Mouse (Mus musculus) adrenal gland (tissue): ENCODE data around the gene H60b.
"Not testable (repeated sequence)": the region's sequence is repeated elsewhere in the genome, so short reads cannot be mapped to it uniquely, and the experiment has no call there.

Source experiments
- intact Hi-C: fragments of 180-260 bp; cut with DNase I; formaldehyde crosslinking; loops from one replicate; pipeline ENCODE4 v1.15.1; 2025

H60b gene

GRCm38 (mm10) chr10:22163705-22164583, 5.6 kb downstream of the H60b start:
- intact Hi-C loops, result loop anchor here (5.0 kb wide), 1 partner anchor 127 kb away; no protein-coding TSS in a partner anchor

GRCm38 (mm10) chr10:22165328-22166003, 7.1 kb downstream of the H60b start:
- intact Hi-C loops, result not testable (repeated sequence)

DNA sequence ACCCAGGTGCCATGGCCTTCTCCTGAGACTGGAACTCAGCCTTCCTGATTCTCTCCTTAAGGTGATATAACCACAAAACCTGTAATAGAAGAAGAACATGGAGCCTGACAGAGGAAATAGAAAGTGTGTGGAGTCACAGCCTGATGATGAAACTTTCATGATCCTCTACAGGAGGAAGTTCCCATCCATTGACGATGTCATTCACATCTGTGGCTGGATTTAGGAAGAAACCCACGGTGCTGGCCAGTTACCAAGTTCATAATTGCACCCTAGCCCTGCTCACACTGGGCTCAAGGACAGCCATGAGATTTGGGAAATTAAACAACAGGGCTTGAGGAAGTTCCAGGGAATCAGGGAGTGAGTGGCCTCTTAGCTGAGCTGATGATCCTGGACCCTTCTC, 7.6 kb downstream of the H60b start:
- intact Hi-C loops, result not testable (repeated sequence)

DNA sequence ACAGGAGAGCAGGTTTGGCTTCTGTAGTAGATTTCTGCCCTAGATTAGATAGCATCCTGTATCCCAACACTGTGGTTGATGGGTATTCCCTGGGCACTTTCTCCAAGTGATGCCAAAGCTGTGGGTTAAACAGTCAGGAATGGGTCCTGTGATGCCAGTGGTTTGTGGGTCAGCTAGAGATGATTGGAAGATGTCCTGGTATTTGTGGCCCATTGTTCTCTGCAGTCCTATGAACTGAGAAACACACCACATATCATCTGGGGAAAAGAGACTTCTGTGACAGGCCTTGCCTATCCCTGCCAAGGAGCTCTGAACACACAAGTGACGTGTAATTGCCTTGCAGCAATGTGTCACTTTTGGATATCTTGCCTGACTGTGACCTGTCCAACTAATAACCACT, 8.7 kb downstream of the H60b start:
- intact Hi-C loops, result not testable (repeated sequence)

GRCm38 (mm10) chr10:22169116-22169515, 10.7 kb downstream of the H60b start:
- intact Hi-C loops, result not testable (repeated sequence)

DNA sequence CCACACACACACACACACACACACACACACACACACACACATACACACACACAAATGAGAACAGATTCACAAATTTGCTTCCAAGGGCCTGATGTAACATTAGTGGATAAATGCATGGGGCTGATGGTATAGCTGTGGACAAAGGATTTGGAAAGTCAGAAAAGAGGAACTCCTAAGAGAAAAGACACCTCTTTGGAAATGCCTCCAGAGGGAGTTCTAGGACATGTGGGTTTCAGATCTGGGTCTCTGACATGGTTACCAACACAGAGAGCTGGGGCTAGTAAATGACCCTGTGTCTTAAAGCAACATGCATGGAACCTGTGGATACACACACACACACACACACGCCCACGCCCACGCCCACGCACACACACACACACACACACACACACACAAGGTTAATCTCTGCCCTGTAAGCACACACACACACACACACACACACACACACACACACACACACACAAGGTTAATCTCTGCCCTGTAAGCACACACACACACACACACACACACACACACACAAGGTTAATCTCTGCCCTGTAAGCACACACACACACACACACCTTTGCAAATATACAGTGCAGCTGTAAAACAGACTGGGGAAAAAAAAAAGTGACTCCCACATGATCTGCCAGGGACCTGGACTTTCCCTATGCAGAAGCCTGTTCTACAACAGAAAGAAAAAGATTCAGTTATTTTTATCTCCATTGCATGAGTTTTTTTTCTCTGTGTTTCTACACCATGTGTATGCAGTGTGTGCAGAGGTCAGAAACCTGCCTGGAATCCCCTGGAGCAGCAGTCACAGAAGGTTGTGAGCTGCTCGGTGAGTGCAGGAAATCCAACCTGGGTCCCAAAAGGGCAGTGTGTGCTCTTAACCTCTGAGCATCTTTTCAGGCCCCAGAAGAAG, 14.3 kb downstream of the H60b start:
- intact Hi-C loops, result not testable (repeated sequence)

DNA sequence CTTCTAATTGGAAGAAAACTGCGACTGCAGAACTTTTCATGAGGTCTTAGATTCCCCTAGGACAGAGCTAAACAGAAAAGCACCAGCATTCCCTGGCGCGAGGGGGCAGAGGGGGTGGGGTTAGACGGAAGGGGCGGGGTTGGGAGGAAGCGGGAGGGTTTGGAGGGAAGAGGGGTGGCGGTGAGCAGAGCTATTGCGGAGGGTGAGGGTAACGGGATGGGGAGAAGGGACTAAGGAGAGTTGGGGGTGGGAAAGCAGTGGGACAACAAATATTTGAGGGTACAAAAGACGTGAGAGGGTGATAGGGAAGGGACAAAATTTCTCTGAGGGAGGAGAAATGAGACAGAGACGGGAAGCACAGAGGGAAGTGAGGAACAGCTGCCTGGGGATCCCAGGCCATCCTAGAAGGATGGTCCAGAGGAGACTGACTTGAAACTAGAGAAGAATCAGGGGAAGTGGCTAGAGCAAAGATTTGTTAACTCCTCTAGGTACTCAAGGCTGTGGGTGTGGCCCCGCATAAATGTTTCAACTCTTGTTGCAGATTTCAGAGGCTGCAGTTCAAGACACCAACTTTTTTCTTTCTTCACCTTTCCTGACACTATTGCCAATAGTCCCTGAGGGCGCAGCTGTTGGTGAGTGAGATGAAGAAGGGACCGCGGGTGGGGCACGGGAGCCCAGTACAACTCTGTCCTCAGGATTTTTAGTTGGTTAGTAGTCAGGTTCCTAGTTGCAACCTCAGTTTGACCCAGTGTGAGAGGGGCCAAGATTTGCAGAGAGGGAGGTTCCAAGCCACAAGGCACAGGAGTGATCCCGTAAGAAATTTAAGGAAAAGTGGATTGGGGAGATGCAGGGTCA, 15.2 kb downstream of the H60b start:
- intact Hi-C loops, result not testable (repeated sequence)

DNA sequence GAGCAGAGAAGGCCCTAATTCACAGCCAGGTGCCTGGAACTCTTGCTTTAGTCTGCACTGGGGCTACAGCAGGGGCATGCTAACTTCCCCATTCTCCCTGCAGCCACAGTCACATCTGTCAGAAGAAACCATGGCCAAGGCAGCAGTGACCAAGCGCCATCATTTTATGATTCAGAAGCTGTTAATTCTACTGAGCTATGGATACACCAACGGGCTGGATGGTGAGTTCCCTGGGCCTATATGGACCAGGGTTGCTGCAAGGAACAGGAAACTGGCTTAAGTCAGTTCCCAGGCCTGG, 15.8 kb downstream of the H60b start:
- intact Hi-C loops, result not testable (repeated sequence)

GRCm38 (mm10) chr10:22176515-22176914, 18.1 kb downstream of the H60b start:
- intact Hi-C loops, result not testable (repeated sequence)

DNA sequence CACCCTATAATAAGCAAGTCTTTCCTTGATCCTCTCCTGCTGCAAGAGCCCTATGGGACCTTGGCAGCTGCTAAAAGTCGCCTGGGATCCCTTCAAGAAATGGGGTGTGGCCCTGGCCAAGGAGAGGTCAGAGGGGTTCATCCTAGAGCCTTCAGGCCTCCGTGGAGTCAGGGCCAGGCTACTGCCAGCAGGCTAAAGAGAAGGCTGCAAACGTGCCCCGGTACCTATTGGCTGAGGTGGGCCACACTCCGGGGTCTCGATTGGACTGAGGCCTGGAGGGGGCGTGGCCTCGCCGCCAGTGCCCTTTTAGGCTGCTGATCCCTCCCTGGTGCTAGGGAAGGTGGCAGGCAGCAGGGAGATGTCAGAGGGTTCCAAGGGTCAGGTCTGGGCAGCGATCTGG, 32.6 kb downstream of the H60b start:
- intact Hi-C loops, result not testable (repeated sequence)

DNA sequence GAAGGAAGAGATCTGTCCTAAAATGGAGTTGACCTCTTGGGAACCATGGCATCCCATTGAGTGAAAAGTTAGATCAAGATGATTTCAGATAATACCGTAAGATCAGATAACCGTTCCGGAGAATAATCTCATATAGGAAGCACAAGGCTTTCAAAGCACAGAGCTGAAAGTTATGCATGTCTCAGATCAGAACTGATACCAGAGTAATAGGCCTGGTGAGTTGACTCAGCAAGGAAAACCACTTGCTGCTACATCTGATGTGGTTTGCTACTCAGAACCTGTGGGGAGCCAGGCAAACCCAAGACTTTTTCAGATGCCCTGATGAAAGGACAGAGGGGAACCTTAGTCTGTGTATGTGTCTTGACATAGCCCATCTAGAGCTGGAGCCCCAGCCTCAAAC, 43.0 kb downstream of the H60b start:
- intact Hi-C loops, result not testable (repeated sequence)

DNA sequence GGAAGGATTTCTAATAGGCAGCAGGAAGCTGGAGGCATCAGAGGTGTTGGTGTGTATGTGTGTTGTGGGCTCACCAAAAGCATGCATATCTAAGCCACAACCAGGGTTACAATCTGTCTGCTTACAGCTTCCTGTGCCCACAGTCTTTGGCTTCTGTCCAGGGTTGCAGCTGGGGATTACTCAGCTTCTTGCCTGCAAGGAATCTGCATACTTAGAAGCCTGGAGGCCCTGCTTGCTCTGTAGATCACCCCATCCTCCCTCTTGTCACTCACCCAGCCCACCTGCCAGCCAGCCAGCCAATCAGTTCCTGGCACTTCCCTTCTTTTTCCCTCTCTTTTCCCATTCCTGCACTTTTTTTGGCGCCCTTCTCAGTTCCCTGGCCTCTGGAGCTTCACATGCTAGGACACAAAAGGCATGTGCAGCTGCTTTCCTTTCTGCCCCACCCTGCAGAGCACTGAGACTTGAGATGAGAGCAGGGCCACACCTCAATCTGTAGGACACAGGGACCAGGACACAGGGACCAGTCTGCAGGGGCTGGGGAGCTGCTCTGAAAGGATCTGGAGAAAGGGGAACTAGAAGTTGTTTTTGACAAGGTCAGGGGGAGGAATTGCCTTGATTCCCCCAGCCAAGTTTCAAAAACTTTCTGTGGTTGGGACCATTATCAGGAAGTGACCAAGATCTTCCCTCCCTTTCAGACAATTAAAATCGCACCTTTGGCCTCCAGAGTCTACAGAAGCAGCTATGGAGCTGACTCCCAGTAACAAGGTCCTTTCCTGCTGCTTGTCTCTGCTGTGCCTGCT, 44.6 kb downstream of the H60b start:
- intact Hi-C loops, result not testable (repeated sequence)

DNA sequence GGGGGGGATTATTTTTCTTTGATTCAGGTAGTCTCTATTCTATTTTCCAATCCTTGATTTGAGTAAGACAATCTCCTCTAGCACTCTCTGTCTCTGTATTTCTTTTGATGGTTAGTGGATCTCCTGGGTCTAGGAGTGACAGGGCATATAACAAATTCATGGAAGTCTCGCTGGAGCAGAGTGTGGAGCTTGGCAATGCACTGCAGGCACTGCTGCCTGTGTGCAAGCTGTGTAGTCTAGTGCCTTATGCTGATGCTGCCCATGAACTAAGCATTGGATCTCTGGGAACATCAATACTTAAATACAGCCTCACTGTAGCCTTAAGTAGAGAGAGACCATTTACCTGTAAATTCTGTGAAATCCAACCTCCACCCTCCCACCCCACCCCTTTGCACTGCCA, 48.1 kb downstream of the H60b start:
- intact Hi-C loops, result not testable (repeated sequence)

DNA sequence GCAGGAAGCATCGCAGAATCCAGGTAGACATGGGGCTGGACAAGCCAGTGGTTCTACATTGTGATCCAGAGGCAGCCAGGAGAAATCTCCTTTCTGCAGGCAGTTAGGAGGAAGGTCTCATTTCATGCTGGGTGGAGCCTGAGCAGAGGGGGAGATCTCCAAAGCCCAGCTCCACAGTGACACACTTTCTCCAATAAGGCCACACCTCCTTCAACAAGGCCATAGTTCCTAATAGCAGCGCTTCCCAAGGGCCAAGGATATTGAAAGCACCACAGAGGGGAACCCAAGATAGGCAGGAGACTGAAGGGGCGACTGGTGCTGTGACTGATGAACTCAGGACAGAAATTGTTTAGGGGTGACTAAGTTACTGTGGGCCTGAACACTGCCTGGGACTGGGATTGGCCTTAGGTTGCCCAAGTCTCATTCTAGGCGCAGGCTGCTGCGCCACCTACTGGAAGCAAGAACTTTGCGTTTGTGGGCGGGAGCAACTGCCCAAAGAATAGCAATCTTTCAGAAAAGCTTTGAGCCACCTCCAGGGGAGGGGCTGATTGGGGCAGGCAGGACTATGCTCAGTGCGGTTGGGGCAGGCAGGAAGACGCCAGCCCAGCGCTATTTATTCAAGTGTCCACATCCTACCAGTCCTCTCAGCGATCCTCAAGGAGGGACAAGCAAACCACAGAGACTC, 53.8 kb downstream of the H60b start:
- intact Hi-C loops, result not testable (repeated sequence)

DNA sequence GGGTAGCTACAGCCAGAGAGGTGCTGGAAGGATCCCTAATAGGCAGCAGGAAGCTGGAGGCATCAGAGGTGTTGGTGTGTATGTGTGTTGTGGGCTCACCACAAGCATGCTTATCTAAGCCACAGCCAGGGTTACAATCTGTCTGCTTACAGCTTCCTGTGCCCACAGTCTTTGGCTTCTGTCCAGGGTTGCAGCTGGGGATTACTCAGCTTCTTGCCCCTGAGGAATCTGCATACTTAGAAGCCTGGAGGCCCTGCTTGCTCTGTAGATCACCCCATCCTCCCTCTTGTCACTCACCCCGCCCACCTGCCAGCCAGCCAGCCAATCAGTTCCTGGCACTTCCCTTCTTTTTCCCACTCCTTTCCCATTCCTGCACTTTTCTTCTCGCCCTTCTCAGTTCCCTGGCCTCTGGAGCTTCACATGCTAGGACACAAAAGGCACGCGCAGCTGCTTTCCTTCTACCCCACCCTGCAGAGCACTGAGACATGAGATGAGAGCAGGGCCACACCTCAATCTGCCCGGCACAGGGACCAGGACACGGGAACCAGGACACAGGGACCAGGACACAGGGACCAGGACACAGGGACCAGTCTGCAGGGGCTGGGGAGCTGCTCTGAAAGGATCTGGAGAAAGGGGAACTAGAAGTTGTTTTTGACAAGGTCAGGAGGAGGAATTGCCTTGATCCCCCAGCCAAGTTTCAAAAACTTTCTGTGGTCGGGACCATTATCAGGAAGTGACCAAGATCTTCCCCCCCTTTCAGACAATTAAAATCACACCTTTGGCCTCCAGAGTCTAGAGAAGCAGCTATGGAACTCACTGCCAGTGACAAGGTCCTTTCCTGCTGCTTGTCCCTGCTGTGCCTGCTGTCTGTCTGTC, 65.3 kb downstream of the H60b start:
- intact Hi-C loops, result not testable (repeated sequence)

GRCm38 (mm10) chr10:22265060-22265459, 106.7 kb downstream of the H60b start:
- intact Hi-C loops, result no loop called here

DNA sequence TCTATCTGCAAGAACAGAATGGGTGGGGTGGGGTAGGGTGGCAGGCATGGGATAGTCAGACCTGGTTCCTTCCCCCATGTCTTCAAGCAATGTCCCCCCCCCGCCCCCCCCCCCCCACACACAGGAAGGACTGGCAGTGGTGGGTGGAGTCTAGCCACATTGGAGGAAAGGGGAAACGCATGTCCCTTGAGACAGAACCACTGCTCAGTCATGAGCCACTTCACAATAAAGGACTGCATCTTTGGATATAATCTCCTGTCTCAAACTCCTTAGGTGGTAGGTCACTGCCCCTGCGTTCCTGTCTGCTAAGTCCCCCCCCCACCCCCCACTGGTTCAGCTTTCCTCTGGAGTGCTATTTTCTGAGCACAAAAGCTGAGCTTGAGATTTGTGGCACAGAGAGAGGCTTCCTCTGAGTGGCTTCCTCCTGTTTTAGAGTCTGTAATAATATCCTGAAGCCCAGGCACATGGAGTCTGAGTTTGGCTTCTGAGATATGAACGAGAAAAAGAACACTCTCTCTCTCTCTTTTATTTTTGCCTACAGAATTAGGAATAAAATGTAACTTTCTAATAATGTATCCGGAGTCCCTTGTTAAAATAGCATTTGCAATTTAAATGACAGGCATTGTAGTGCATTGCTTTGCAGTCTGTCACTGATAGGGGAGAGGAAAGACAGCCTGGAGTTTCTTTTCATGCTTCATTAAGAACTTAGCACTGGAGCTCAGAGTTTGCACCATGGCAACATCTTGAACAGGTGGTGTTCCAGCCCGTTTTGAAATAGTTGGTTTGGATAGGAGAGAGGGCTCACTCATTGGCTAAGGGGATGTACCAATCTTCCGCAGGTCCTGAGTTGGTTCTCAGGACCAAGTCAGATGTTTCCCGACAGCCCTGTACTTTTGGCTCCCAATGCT, 112.7 kb downstream of the H60b start:
- intact Hi-C loops, result not testable (repeated sequence)
